Mouse (Mus musculus) neural tube, postnatal 0 days (tissue): ENCODE results near the gene Chrna10. TPM values are rescaled to one million over a fixed set of nuclear protein-coding genes. Genes with fewer than 3 reads are reported as not detected.

ENCODE experiments used
- polyA plus RNA-seq: library from polyadenylated mRNA; unstranded; fragments of >200 nt; fragmentation: Nextera tagmentation; extraction: Ambion mirVana; gene quantifications from 2 replicates; pipeline ENCODE4 v1.2.1, GENCODE M21; 2015

Chrna10 gene
- 0.09 TPM in 1 of 2 replicates, not detected in the other for polyA plus RNA-seq

GRCm38 (mm10) chr7:102116579-102117331 is at the start of gene Chrna10:
Chrna10 (minus strand) TSS chr7:102116828.

DNA sequence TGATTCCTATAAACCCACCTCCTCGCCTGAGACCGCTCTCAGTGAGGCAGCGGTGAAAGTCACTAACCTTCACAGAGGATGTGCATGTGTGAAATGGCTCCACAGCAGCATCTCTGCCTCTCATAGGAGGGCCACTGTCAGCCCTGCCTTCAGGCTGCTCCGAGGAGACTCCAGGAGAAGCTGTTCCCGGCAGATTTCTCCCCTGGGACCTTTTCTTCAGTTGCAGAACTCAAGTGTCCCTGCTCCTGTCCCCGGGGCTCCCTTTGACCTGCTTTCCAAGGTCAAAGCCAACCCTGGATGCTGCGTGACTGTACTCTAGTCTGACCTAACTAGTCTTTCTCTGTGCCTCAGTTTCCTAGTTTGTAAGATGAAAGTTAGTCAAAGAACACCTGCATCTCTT is 7.5 kb downstream of the Chrna10 start, which contains the start of gene Art5:
TSS of gene Art5 (minus strand) at position 319 of the 400 bp plus-strand sequence.

GRCm38 (mm10) chr7:102101487-102101886 is 15.1 kb downstream of the Chrna10 start, which contains the start of gene Art1:
Art1 (plus strand) TSS chr7:102101743.

DNA sequence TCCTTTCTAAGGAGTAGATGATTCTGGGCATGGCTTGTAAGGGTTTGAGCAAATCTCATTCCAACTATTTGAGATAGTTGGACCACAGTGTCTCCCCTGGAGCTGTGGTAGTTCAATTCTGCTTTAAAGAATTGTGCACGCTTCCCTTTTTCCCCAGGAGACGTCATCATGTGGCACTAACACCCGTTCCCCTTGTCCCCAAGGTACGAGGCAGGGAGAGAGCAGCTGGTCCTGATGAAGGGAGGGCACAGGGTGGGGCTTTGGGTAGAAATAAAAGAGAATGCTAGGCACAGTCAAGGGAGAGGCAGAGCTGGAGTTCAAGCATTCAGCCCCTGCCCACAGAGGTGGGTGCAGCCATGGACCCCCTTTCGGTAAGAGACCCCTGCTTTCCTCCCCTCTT is 33.8 kb downstream of the Chrna10 start, which contains the start of gene Trpc2:
TSS of gene Trpc2 (plus strand) at position 301 of the 400 bp plus-strand sequence.

GRCm38 (mm10) chr7:102065046-102065891 is 51.4 kb downstream of the Chrna10 start, which contains the start of the genes Rnf121, Xndc1 and Xntrpc:
Rnf121 (minus strand) TSS chr7:102065469.
Xndc1 (plus strand) TSS chr7:102065511.
Xntrpc (plus strand) TSS chr7:102065713.

Other genes with a start within 250 kb of the Chrna10 start
- 1.1 and 2.5 TPM in 2 replicates for gene Folr1, start 246.0 kb downstream of the Chrna10 start, polyA plus RNA-seq
- gene Lamtor1, start 210.9 kb downstream of the Chrna10 start, polyA plus RNA-seq = 166 and 177 TPM in 2 replicates
- gene Tomt, start 210.5 kb downstream of the Chrna10 start, polyA plus RNA-seq = not detected in 2 replicates
- 7.3 and 9.4 TPM in 2 replicates for gene Lrrc51, start 182.9 kb downstream of the Chrna10 start, polyA plus RNA-seq
- 22.7 and 23.1 TPM in 2 replicates for gene Numa1, start 182.7 kb downstream of the Chrna10 start, polyA plus RNA-seq
- 2.7 and 2.9 TPM in 2 replicates for gene Il18bp, start 98.1 kb downstream of the Chrna10 start, polyA plus RNA-seq
- 27.7 and 28.9 TPM in 2 replicates for gene Rnf121, start 51.4 kb downstream of the Chrna10 start, polyA plus RNA-seq
- gene Xndc1, start 51.3 kb downstream of the Chrna10 start, polyA plus RNA-seq = 17.4 and 22.7 TPM in 2 replicates
- 0.59 and 0.78 TPM in 2 replicates for gene Xntrpc, start 51.1 kb downstream of the Chrna10 start, polyA plus RNA-seq
- 0.08 TPM in 1 of 2 replicates, not detected in the other for gene Trpc2, start 33.7 kb downstream of the Chrna10 start, polyA plus RNA-seq
- 0.22 and 0.27 TPM in 2 replicates for gene Art1, start 15.1 kb downstream of the Chrna10 start, polyA plus RNA-seq
- 0.23 and 0.93 TPM in 2 replicates for gene Art5, start 7.3 kb downstream of the Chrna10 start, polyA plus RNA-seq
- gene Nup98, start 93.3 kb upstream of the Chrna10 start, polyA plus RNA-seq = 11.5 and 12.6 TPM in 2 replicates
- gene Pgap2, start 93.4 kb upstream of the Chrna10 start, polyA plus RNA-seq = 69.0 and 69.2 TPM in 2 replicates
- gene Rhog, start 139.2 kb upstream of the Chrna10 start, polyA plus RNA-seq = 23.8 and 27.4 TPM in 2 replicates
- 18.0 TPM in 2 replicates for gene Stim1, start 151.0 kb upstream of the Chrna10 start, polyA plus RNA-seq